Mouse (Mus musculus) frontal cortex, postnatal 36 days (tissue): ENCODE data around the gene Olfr1383.
"Not testable (repeated sequence)": the region's sequence is repeated elsewhere in the genome, so short reads cannot be mapped to it uniquely, and the experiment has no call there.

Experiments
- DNase-seq, 2 experiments: peaks; one replicate each; pipeline ENCODE4 v3.0.0; 2022; ENCODE audit warnings: low spot score in 2 of 2

Olfr1383 gene

DNA sequence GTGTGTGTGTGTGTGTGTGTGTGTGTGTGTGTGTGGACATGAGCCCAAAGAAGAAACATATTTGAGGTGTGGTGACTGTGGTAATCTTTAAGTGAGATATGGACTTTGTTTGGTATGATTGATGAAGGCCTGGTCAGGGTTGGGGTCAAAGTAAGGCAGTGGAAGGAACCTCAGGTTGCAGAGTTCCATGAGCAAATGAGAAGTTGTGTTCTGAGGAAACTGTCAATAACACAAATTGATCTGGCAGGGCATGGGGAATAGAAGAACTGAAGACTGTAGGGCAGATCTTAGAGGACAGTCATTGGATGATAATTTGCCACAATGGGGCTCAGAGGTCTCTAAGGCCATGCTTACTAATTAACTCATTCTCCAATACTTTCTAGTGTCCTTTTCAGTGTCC, at the start of gene Olfr1383:
Olfr1383 (plus strand) TSS at position 301 of the 400 bp plus-strand sequence.
- DNase-seq = no peak

DNA sequence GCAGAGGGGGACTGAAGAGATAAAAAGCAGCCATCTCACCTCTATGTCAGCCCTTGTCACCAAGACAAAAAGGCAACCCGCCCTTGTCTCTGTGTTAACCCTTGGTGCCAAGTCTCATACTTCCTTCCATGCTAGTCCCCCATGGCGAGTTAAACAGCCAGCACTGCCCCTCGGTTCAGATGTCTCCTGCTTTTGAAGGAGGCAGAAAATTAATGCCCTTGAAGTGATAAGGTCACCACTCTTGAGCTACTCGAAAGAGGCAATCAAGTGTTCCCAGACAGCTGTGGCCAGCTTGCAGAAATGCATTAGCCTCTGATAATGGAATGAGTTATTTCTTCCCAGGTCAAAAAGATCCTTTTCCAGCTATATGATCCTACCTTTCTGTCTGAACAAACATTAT, 33.5 kb upstream of the Olfr1383 start:
- DNase-seq = no peak

DNA sequence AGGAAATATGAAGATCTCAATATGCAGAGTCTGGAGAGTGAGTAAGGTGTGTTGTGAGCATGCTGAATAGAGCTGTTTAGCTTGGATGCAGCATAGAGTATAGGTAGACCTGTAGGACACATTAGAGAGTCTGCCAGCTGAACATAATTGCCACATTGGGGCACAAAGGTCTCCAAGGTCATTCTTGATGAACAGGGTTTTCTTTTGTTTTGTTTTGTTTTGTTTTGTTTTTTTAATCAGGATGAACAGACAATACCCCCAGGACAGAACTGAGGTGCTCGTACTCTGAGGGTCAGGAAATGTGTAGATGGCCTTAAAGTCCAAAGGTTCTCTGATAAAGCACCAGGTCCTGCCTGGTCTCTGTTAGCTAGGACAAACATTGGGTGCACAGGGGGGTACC, 30.7 kb upstream of the Olfr1383 start, which contains the start of gene Olfr1385:
Olfr1385 (plus strand) TSS at position 301 of the 400 bp plus-strand sequence.
- DNase-seq = not testable (repeated sequence)

DNA sequence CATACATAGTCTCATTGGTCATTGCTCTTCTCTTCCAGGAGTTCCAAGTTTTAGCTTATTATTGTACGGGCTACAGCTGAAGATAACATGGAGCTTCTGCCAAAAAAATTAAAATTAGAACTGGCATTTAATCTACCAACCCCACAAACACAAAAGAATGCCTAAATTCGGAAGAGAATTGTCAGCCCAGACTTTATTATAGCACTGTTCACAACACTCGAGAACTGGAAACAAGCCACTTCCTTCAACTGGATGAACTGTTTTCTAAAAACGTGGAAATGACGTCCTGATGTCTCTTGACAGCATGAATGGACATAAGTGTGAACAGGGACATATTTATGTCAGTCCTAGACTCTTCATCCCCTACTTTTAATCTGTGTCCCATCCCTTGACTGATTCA, 1.4 kb upstream of the Olfr1383 start:
- peak in 1 of 2 experiments; percentile 34 for DNase-seq

DNA sequence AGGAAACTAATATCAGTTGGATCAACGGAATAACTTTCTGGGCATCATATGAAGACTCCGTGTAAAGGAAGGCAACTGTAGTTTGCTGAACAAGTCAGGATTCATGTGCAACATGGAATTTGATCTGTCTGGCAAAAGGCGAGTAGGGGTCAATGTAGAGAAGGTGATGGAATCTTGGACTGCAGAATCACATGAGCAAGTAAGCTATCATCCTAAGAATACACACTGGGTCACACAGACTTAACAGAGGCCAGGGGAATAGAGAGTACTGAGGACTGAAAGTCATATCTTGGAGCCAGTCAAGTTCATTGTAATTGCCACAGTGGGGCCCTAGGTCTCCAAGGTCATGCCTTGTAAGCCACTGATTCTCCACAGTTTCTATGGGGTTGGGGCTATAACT, 8.5 kb downstream of the Olfr1383 start, which contains the start of gene Olfr1382:
Olfr1382 (plus strand) TSS at position 301 of the 400 bp plus-strand sequence.
- DNase-seq = no peak

DNA sequence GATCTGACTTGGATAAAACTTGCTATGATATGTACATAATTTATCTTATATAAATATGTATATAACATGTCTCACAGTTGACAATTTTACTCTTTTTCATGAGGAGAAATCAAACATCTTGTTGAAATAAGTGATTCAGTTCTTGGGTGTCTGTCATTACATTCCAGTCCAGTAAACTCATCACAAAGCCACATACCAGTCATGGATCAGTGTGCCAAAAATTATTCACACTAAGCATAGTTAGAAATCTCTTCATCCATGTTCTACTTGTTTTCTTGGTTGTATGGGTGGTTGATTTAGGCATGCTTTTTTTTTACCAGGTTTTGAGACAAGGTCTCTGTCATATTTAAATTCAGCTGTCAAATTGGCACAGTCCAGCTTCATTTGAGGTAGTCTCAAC, 13.3 kb downstream of the Olfr1383 start:
- DNase-seq = no peak

DNA sequence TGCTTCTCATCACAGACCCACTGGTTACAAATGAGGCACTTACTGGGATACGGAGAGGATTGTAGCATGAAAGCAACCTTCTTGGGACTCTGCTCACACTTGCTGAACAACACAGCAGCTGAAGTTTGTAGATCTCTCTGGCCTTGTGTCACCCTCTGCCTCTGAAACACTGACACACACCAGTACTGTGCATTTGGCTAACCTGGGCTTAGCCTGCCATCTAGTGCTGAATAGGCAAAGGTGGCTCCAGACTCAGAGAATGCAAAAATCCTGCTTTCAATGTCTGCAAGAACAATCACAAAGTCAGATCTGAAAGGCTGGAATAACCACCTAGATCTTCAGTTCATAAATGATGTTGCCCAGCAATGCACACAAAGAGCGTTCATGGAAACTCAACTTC, 17.2 kb downstream of the Olfr1383 start:
- DNase-seq = peak; percentile 21 to 68

DNA sequence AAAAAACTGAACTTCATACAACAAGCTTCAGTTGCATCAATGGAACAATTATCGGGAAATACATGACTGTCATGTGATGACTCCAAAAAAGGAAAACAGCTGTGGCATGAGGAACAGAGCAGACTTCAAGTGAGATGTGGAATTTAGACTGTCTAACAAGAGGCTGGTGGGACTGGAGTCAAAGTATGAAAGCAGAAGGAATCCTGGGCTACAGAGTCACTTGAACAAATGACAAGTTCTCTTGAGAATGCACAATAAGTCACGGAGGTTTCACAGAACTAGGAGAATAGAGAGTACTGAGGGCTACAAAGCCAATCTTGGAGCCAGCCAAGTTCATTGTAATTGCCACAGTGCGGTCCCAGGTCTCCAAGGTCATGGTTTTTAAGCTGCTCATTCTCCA, 23.7 kb downstream of the Olfr1383 start, which contains the start of gene Olfr1381:
Olfr1381 (plus strand) TSS at position 301 of the 400 bp plus-strand sequence.
- not testable (repeated sequence) for DNase-seq

DNA sequence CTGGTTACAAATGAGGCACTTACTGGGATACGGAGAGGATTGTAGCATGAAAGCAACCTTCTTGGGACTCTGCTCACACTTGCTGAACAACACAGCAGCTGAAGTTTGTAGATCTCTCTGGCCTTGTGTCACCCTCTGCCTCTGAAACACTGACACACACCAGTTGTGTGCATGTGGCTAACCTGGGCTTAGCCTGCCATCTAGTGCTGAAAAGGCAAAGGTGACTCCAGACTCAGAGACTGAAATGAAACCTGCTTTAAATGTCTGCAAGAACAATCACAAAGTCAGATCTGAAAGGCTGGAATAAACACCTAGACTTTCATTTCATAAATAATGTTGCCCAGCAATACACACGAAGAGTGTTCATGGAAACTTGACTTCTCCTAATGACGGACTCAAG, 34.6 kb downstream of the Olfr1383 start:
- DNase-seq = peak in 1 of 2 experiments; percentile 42

DNA sequence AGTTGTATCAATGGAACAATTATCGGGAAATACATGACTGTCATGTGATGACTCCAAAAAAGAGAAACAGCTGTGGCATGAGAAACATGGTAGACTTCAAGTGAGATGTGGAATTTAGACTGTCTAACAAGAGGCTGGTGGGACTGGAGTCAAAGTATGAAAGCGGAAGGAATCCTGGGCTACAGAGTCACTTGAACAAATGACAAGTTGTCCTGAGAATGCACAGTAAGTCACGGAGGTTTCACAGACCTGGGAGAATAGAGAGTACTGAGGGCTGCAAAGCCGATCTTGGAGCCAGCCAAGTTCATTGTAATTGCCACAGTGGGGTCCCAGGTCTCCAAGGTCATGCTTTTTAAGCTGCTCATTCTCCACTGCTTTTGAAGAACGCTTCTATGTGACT, 37.1 kb downstream of the Olfr1383 start, which contains the start of gene Olfr1380:
Olfr1380 (plus strand) TSS at position 301 of the 400 bp plus-strand sequence.
- DNase-seq = not testable (repeated sequence)

DNA sequence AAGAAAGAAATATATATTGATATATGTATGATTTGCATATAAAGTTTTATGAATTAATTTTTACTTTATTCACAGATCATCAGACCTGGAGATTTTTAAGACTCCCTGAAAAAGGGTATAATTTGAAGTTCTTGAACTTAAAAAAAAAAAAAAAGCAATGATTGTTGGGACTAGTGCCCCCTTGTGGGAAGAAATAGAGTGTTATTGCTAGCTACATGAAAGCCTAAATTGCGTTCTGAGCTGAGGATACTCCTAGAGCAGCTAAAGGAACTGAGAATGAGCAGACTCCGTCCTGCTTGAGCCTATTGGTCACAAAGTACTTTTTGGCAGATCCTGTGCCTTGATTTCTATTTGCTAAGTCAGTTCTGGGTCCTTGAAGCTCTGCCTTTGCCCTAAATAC, 55.6 kb downstream of the Olfr1383 start:
- DNase-seq = not testable (repeated sequence)
